Mouse (Mus musculus): ENCODE measurements around the gene Scgb1b30.

GRCm38 (mm10) chr7:34147193-34147592 is 52.0 kb downstream of the Scgb1b30 start:
- TF ChIP-seq CTCF (IDR thresholded peaks at IDR 0.05; ENCODE audit: extremely low read depth, insufficient read depth, insufficient read length, insufficient replicate concordance) (no peak), POLR2A (IDR thresholded peaks at IDR 0.05; ENCODE audit: low read depth, low read length) (no peak)
